Mouse (Mus musculus) embryonic facial prominence, embryonic 13.5 days (tissue): ENCODE results near the gene Otx2. TPM values are rescaled to one million over a fixed set of nuclear protein-coding genes. Genes with fewer than 3 reads are reported as not detected.

Source experiments
- ATAC-seq: fragments of 200-750 bp; cut with Nextera tagmentation; 2 replicates; pipeline ENCODE4 v1.8.0; 2017; ENCODE audit warnings: low read depth; ENCODE audit not compliant: insufficient number of reproducible peaks, insufficient read depth, low FRiP score, low TSS enrichment
- H3K27ac ChIP-seq: fragments of 300-500 bp; sonication (generic); 2 replicates; pipeline ENCODE4 v1.5.1; 2015; ENCODE audit warnings: moderate library complexity, mild to moderate bottlenecking, inconsistent platforms
- H3K27me3 ChIP-seq: fragments of 300-500 bp; sonication (generic); 2 replicates; pipeline ENCODE4 v1.6.1; 2015; ENCODE audit warnings: mild to moderate bottlenecking, inconsistent platforms
- H3K36me3 ChIP-seq: fragments of 300-500 bp; sonication (generic); 2 replicates; pipeline ENCODE4 v1.6.1; 2015; ENCODE audit warnings: mild to moderate bottlenecking, inconsistent platforms
- H3K4me1 ChIP-seq: fragments of 300-500 bp; sonication (generic); 2 replicates; pipeline ENCODE4 v1.6.1; 2015; ENCODE audit warnings: inconsistent platforms
- H3K4me2 ChIP-seq: fragments of 300-500 bp; sonication (generic); 2 replicates; pipeline ENCODE4 v1.6.1; 2015; ENCODE audit warnings: moderate library complexity, mild to moderate bottlenecking, inconsistent platforms
- H3K4me3 ChIP-seq: fragments of 300-500 bp; sonication (generic); 2 replicates; pipeline ENCODE4 v1.5.1; 2015; ENCODE audit warnings: mild to moderate bottlenecking, inconsistent platforms
- H3K9ac ChIP-seq: fragments of 300-500 bp; sonication (generic); 2 replicates; pipeline ENCODE4 v1.6.1; 2015; ENCODE audit warnings: mild to moderate bottlenecking, inconsistent platforms
- H3K9me3 ChIP-seq: fragments of 300-500 bp; sonication (generic); 2 replicates; pipeline ENCODE4 v1.6.1; 2016; ENCODE audit warnings: inconsistent platforms
- WGBS: fragments of 180-500 bp; shearing (Covaris S2); methylation state at CpG from one replicate; pipeline ENCODE4 v1.1.7; 2015; ENCODE audit warnings: mixed read lengths; 5-methylcytosine and 5-hydroxymethylcytosine counted together
- polyA plus RNA-seq: library from polyadenylated mRNA; unstranded; fragments of >200 nt; fragmentation: Nextera tagmentation; extraction: Ambion mirVana; gene quantifications from 2 replicates; pipeline ENCODE4 v1.2.1, GENCODE M21; 2015

Otx2 gene
- polyA plus RNA-seq, 1 experiment from 2014 or later, result 8.6 TPM

DNA sequence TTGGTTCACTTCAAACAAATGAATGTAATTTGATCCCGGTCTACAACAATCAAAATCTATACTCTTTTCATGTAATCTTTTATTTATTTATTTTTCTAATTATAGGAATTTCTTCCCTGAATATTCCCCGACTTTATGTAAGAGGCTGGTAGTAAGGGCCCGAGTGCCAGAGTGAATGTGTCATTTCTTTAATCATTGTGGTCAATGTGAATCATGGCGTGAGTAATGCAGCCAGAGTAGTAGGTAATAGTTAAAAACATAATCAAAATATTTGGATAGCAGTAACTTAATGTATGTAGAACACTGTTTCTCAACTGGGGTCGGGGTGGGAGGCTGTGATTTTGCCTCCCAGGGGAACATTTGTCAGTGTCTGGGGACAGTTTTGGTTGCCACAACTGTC, 6.0 kb upstream of the Otx2 start:
- no peak for ATAC-seq
- H3K27ac ChIP-seq, result no peak overlapping the region
- H3K4me2 ChIP-seq, result no peak overlapping the region
- whole genome bisulfite sequencing, result 65% methylated on average over 5 of the region's 5 CpGs
- H3K9me3 ChIP-seq, result no peaks in the 10 kb centered on the region
- H3K4me1 ChIP-seq, result no peaks in the 10 kb centered on the region
- no peak overlapping the region for H3K9ac ChIP-seq
- H3K27me3 ChIP-seq, result peaks cover 42% of the 10 kb centered on the region
- no peaks in the 10 kb centered on the region for H3K36me3 ChIP-seq
- H3K4me3 ChIP-seq, result no peak overlapping the region

DNA sequence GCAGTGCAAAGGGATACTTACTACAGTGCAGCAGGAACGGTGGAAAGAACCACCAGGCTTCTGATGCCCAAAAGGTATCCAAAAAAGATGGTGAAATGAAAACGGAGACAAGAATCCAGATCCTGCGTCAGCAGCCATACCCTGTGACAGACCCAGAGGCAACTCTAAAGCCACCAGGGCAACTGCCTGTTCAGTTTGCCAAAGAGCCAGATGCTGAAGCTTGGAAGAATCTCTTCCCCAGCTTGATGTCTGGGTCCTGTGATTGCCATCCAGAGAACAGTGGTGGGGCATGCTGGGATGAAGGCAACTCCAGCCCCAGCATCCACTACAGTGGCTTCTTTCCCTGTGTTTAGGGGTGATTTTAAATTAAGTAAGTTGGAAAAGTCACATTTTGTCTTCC, 5.1 kb upstream of the Otx2 start:
- peaks cover 51% of the 10 kb centered on the region for H3K27me3 ChIP-seq
- 74% methylated on average over 3 of the region's 3 CpGs for WGBS
- ATAC-seq, result no peak

DNA sequence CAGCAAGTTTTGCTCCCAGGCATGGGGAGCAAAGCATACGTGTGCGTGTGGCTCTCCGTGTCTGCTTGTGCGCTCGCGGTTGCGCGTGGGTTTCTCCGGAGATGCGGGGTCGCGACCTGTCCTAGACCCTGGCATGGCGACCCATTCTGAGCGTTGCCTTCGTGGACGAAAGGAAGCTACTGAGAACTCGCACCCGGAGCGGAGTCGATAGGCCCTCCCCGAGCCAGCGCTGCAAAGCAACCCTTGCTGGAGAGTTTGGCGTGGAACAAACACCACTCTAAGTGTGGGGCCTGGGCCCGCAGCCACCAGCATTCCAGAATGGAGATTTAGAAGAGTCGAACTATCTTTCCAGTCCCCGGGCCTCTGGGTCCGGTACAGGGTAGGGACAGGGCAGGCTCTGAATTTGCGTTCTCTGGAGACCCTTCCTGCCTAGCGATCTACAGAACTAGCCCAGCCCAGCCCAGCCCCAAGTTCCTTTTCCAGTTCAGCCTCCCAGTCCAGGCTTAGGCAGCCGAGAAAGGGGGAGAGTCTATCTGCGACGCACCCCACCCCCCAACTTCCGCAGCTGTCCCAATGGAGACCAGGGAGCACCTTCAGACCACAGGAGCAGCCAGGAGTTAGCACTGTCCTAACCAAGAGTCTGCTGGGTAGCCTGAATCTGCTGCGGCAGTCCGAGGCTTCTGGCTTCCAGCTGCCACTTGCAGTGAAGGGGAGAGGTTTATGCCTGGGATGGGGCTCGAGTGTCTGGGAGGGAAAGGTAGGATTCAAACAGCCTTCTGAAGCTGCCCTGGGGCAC, 615 bp upstream of the Otx2 start:
- H3K27me3 ChIP-seq, result peaks cover 95% of the 10 kb centered on the region
- H3K9ac ChIP-seq, result no peak overlapping the region
- no peaks in the 10 kb centered on the region for H3K36me3 ChIP-seq
- ATAC-seq, result peak; percentile 44; the same call in 1 of the 2 replicates
- H3K27ac ChIP-seq, result no peak overlapping the region
- peak overlapping the region; percentile 48 for H3K4me2 ChIP-seq
- H3K4me3 ChIP-seq, result peak overlapping the region; percentile 34
- peaks cover 7% of the 10 kb centered on the region for H3K4me1 ChIP-seq
- no peaks in the 10 kb centered on the region for H3K9me3 ChIP-seq
- 2% methylated on average over 36 of the region's 36 CpGs for WGBS

More for the DNA sequence above, 5.1 kb upstream of the Otx2 start:
- peaks cover 4% of the 10 kb centered on the region for H3K4me1 ChIP-seq
- no peak overlapping the region for H3K4me3 ChIP-seq
- no peak overlapping the region for H3K4me2 ChIP-seq
- H3K9ac ChIP-seq, result no peak overlapping the region
- no peak overlapping the region for H3K27ac ChIP-seq
- H3K36me3 ChIP-seq, result no peaks in the 10 kb centered on the region
- H3K9me3 ChIP-seq, result no peaks in the 10 kb centered on the region

DNA sequence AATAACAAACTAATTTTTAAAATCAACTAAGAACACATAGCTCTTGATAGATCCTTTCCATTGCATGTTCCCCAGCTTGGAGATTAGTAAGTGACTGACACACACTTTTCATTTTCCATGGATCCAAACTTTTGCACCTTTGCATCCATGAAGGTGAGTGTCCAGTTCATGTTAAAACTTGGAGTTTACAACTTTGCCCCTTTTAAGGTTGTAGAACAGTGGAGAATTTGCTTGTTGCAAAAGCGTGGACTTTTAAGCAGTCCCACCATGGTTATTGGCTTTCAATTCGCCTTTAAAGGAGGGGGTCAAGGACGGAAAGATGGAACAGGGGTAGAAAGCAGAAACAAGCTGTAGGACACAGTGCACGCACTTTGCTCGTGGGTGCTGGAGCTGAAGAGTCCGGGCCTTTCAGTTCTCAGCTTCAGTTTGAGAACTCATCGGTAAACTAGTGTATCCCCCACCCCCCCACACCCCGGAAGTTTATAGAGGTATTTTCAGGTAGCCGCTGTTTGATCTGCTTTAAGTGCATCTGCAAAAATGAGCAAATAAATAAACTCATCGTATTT, 925 bp downstream of the Otx2 start:
- Histone ChIP-seq H3K27ac (no peak overlapping the region), H3K36me3 (no peaks in the 10 kb centered on the region), H3K4me2 (no peak overlapping the region), H3K27me3 (peaks cover 95% of the 10 kb centered on the region), H3K9ac (no peak overlapping the region), H3K4me1 (peaks cover 7% of the 10 kb centered on the region), H3K4me3 (no peak overlapping the region), H3K9me3 (no peaks in the 10 kb centered on the region)
- no peak for ATAC-seq
- 20% methylated on average over 10 of the region's 10 CpGs for WGBS

DNA sequence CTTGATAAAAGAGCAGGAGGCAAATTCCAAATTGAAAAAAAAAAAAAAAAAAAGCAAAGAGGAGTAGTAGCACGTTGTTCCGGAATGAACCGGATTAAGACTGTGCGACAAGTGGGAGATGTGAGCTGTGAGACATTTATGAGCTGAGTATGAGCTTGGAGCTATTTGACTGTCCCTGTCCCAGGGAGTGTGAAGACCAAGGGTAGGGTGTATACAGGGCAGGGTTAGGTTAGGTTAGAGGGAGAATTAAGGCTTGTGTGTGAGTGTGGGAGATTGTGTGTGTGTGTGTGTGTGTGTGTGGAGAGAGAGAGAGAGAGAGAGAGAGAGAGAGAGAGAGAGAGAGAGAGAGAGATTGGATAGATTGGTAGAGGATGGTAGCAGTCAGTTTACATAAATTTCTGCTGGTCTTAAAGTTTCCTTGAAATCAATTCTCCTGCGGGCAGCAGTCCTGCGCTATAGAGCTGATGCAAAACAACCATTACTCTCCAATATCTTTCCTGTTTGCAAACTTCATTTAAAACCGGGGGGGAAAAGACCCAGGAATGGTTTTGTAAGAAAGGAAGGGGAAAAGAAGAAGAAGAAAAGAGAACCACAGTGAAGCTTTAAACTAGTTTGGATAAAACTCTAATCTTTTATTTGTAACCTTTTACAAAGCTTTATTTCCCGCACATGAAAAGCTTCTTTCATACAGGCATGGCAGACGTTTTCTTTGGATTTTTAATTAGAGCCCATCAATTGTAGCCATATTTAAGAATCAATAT, 2.0 kb downstream of the Otx2 start:
- H3K4me1 ChIP-seq, result peaks cover 7% of the 10 kb centered on the region
- ATAC-seq, result no peak
- 36% methylated on average over 9 of the region's 9 CpGs for WGBS
- no peaks in the 10 kb centered on the region for H3K9me3 ChIP-seq
- no peak overlapping the region for H3K4me2 ChIP-seq
- H3K27me3 ChIP-seq, result peaks cover 99% of the 10 kb centered on the region
- no peak overlapping the region for H3K27ac ChIP-seq
- no peak overlapping the region for H3K9ac ChIP-seq
- no peak overlapping the region for H3K4me3 ChIP-seq
- no peaks in the 10 kb centered on the region for H3K36me3 ChIP-seq

DNA sequence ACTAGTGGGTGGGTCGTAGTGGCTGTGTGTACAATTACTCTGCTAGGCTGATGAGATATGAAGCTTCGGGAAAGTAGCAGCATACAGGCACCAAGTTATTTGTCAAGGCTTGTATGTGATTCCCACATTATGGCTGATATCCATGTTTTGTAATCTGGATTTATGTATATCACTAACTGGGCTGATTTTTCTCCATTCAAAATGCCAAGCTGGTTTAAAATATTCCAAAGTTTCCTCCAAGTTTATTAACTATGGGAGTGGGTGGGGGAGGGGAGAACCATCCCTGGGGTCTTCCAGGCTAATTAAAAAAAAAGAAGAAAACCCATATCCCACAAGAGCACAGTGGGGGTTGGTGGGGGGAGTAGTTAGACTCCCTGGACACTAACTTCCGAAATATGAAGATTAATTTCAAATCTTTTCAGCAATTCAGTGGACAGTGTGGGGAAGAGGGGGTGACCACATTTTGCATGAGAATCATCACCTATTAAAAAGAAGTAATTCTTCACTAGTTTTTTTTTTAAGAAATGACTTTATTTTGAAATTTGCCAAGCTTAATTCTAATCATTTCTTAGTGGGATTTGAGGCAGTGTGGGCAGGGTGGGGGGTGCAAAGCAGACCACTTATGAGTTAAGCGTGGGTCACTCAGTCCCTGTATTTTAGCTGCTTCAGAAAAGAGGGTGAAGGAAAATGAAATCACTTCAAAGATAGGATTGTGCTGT, 2.7 kb downstream of the Otx2 start:
- ATAC-seq, result no peak
- Histone ChIP-seq H3K4me2 (no peak overlapping the region), H3K27ac (no peak overlapping the region), H3K36me3 (no peaks in the 10 kb centered on the region), H3K4me1 (peaks cover 12% of the 10 kb centered on the region), H3K9me3 (no peaks in the 10 kb centered on the region), H3K4me3 (no peak overlapping the region), H3K9ac (no peak overlapping the region), H3K27me3 (peaks cover 99% of the 10 kb centered on the region)
- 53% methylated on average over 4 of the region's 4 CpGs for WGBS

DNA sequence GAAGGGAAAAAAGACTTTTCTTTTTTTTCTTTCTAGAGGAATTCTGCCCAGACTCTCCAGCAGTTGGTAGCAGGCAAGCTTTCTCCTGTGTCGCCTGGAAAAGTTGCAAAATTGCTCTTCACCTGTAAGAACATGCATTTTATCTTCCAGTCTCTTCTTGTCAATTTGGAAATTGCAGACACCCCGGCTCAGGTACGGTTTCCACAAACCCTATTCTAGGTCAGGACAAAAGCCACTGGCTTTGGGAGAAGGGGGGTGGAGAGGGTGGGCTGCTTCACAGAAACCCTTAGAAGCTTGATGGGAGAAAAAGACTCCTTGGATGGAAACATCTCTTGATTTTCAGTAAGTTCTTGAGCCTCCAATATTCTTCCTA, 3.4 kb downstream of the Otx2 start:
- ATAC-seq, result no peak
- H3K4me3 ChIP-seq, result no peak overlapping the region
- H3K27ac ChIP-seq, result no peak overlapping the region
- no peak overlapping the region for H3K4me2 ChIP-seq
- H3K36me3 ChIP-seq, result no peaks in the 10 kb centered on the region
- H3K27me3 ChIP-seq, result peaks cover 99% of the 10 kb centered on the region
- H3K4me1 ChIP-seq, result peaks cover 12% of the 10 kb centered on the region
- H3K9ac ChIP-seq, result no peak overlapping the region
- WGBS, result 3% methylated on average over 3 of the region's 3 CpGs
- no peaks in the 10 kb centered on the region for H3K9me3 ChIP-seq

DNA sequence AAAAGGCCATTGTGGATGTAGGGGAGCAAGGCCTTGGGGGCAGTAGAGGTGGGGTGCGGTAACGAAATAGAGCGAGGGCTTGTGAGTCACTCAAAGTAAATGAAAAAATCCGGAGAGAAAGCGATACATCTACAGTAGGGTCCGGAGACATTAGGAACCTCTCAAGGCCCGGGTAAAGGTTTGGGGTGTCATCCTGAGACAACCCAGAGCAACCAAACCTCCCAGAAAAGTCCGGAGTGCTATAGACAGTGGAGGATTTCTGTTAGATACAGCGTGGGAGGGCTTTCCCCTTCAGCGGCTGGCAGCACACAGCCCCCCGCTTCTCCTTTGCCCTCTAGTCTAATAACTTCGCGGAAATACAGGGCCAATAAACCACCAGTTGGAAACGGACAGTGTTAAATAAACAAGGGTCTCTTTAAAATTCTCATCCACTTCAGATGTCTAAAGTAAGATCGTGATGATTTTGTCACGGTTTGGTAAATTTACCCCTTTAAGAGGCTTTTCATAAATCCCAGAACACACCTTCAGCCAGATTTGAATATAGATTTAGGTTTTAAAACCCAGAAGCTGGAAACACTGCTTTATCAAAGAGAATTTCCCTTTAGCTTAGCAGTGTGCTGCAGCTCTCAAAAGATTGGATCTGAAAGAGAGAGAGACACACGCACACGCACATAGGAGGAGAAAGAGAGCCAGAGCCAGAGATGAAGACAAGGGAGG, 3.9 kb downstream of the Otx2 start:
- no peak overlapping the region for H3K9ac ChIP-seq
- peaks cover 12% of the 10 kb centered on the region for H3K4me1 ChIP-seq
- H3K36me3 ChIP-seq, result no peaks in the 10 kb centered on the region
- no peak overlapping the region for H3K27ac ChIP-seq
- 2% methylated on average over 18 of the region's 18 CpGs for WGBS
- peaks cover 99% of the 10 kb centered on the region for H3K27me3 ChIP-seq
- ATAC-seq, result no peak
- H3K4me3 ChIP-seq, result no peak overlapping the region
- H3K4me2 ChIP-seq, result 0 out of 2 replicates have a peak overlapping the region, but pooled peaks have one; percentile 32
- no peaks in the 10 kb centered on the region for H3K9me3 ChIP-seq

DNA sequence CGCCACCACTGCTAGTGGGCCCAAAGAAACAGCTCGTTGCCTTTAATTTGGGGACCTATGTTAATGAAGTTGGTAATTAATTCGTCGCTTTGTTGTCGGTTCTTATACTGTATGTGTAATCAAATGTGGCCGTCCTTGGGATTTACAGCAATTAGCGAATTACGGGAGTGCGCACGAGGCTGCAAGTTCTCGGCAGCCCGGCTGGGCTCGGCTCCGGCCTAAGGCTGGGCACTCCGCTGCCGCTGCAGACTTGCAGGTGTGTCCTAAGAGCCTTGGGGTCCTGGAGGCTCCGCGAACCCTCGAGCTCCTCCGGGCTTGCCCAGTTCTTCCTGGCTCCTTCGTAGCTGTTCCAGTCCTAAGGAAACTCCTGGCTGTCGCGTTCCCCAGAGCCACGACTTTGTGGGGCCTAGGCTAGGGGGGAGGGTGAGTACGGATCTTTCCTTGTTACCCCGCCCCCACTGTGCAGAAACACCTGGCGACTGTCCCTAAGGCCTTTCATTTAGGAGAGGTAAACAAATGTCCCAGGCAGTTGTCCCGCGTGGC, 4.8 kb downstream of the Otx2 start:
- H3K9ac ChIP-seq, result no peak overlapping the region
- peak overlapping the region; percentile 10; the same call in 1 of the 2 replicates for H3K4me3 ChIP-seq
- peaks cover 94% of the 10 kb centered on the region for H3K27me3 ChIP-seq
- H3K4me2 ChIP-seq, result peak overlapping the region; percentile 32
- WGBS, result 2% methylated on average over 29 of the region's 29 CpGs
- ATAC-seq, result 0 out of 2 replicates have a peak, but pooled peaks have one; percentile 17
- H3K27ac ChIP-seq, result no peak overlapping the region
- no peaks in the 10 kb centered on the region for H3K36me3 ChIP-seq
- peaks cover 10% of the 10 kb centered on the region for H3K4me1 ChIP-seq
- H3K9me3 ChIP-seq, result no peaks in the 10 kb centered on the region

DNA sequence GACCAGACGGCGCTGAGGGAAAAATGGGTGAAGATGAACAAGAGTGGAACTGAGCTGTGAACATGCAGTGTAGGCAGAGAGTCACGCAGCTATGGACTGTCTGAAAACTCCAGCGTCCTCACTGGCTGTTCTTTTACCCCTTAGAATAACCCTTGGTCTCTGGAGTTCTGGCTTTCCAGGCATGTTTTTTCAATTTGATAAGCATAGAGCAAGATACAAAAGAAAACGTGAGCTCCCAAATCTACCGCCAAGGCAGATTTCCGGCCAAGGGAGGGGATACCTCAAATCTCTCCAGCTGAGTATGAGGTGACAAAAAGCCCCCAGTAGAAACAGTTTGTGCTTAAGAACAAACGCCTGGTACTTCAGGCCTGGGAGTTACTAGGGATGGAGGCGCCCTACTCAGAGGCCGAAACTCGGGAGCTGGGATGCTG, 5.6 kb downstream of the Otx2 start:
- no peak overlapping the region for H3K4me3 ChIP-seq
- no peak overlapping the region for H3K9ac ChIP-seq
- no peak overlapping the region for H3K27ac ChIP-seq
- WGBS, result 4% methylated on average over 11 of the region's 11 CpGs
- no peaks in the 10 kb centered on the region for H3K9me3 ChIP-seq
- H3K27me3 ChIP-seq, result peaks cover 94% of the 10 kb centered on the region
- ATAC-seq, result no peak
- H3K36me3 ChIP-seq, result no peaks in the 10 kb centered on the region
- peaks cover 5% of the 10 kb centered on the region; the same call in 1 of the 2 replicates for H3K4me1 ChIP-seq
- no peak overlapping the region for H3K4me2 ChIP-seq
